Mouse (Mus musculus): ENCODE measurements around the gene Prdx2. TPM values are rescaled to one million over a fixed set of nuclear protein-coding genes. Genes with fewer than 3 reads are reported as not detected.

Prdx2 gene
- polyA plus RNA-seq, 1 experiment from 2014 or later = 1,276 TPM

DNA sequence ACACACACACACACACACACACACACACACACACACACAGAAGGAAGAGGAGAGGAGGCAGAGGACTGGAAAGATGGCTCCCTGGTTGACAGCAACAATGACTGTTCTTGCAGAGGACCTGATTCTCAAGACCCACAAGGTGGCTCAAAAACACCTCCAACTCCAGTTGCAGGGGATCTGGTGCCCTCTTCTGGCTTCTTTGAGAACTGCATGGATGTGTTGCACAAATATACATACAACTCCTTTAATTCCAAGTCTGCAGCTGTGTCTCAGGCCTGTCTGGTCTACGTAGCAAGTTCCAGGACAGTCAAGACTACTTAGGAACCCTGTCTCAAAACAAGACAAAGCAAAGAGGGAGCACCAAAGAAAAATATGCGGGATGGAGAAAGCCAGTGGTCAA lies 12.6 kb upstream of the Prdx2 start:
- WGBS = 40% methylated on average over 2 of the region's 2 CpGs
- H3K4me3 ChIP-seq = no peak overlapping the region
- no peaks in the 10 kb centered on the region; the same call in 1 of the 2 replicates for H3K36me3 ChIP-seq (replicated peaks)
- no peak; the same call in 1 of the 2 replicates for ATAC-seq (replicated peaks)
- H3K27me3 ChIP-seq (replicated peaks) = peaks cover 5% of the 10 kb centered on the region; the same call in 1 of the 2 replicates
- no peak overlapping the region for H3K4me2 ChIP-seq
- H3K4me1 ChIP-seq = no peaks in the 10 kb centered on the region
- H3K9me3 ChIP-seq = no peaks in the 10 kb centered on the region
- no peak overlapping the region for H3K9ac ChIP-seq
- H3K27ac ChIP-seq = no peak overlapping the region

DNA sequence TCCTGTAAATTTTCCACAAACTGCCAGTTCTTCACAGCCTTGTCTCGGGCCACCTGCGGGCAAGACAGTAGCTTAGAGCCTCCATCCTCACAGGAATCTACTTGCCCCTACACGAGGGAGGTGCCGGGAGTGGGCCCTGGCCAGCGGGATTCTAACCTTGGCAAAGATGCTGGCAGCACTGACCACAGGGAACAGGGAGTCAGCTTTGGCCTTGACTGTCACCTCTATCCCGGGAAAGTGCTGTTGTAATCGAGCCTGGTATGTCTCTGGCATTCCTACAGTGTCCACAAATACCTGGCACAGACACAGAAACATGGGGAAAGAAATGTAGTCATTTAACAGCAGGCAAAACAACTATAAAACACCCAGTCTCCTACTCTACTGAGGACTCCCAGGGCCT lies 9.6 kb upstream of the Prdx2 start:
- no peak overlapping the region for H3K27ac ChIP-seq
- WGBS = 93% methylated on average over 7 of the region's 7 CpGs
- H3K4me2 ChIP-seq = no peak overlapping the region
- no peak overlapping the region for H3K9ac ChIP-seq
- peaks cover under 1% of the 10 kb centered on the region for H3K4me1 ChIP-seq
- no peak for ATAC-seq (replicated peaks)
- no peaks in the 10 kb centered on the region for H3K27me3 ChIP-seq (replicated peaks)
- H3K9me3 ChIP-seq = no peaks in the 10 kb centered on the region
- H3K4me3 ChIP-seq = no peak overlapping the region
- H3K36me3 ChIP-seq (replicated peaks) = no peaks in the 10 kb centered on the region; the same call in 1 of the 2 replicates

DNA sequence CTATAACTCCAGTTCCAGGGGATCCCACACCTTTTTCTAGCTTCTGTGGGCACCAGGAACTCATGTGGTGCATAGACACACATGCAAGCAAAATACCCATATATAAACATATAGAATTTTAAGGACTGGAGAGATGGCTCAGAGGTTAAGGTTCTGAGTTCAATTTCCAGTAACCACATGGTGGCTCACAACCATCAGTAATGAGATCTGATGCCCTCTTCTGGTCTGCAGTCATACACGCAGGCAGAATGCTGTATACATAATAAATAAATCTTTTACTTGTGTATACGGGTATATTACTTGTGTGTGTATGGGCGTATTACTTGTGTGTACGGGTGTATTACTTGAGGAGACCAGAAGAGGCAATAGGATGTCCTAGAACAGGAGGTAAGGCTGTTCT lies 5.4 kb upstream of the Prdx2 start:
- no peak for ATAC-seq (replicated peaks)
- H3K27ac ChIP-seq = no peak overlapping the region
- H3K4me2 ChIP-seq = no peak overlapping the region
- no peak overlapping the region for H3K9ac ChIP-seq
- H3K27me3 ChIP-seq (replicated peaks) = no peaks in the 10 kb centered on the region
- H3K9me3 ChIP-seq = no peaks in the 10 kb centered on the region
- no peaks in the 10 kb centered on the region for H3K36me3 ChIP-seq (replicated peaks)
- peaks cover 32% of the 10 kb centered on the region for H3K4me1 ChIP-seq
- H3K4me3 ChIP-seq = no peak overlapping the region
- 93% methylated on average over 4 of the region's 4 CpGs for WGBS

DNA sequence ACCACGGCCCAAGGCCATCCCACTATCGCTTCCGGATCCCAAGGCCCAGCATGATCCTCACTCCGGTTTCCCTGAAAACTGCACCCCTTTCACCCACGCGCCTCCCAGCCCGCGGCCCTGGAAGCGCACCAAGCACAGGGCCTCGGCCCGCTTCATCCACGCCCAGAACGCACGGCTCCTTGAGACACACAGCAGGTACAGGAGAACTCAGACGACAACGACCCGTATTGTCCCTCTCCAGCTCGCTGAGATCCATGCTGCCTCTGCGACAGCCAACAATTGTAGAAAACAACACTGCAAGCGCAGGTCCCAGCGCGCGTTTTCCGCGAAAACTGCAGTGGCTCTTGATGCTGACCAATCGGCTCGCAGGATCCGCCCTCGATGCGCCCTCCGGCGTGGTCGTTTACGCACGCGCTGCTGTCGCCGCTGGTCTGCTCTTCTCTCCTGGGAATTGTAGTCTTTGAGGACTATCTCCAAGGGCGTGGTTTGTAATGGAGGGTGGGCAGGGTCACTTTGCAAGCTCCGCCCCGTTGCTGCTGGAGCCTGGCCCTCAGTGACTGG lies 3.6 kb upstream of the Prdx2 start:
- peak overlapping the region; percentile 77 for H3K27ac ChIP-seq
- H3K9me3 ChIP-seq = no peaks in the 10 kb centered on the region
- ATAC-seq (replicated peaks) = peak; percentile 76
- H3K4me3 ChIP-seq = peak overlapping the region; percentile 67
- H3K27me3 ChIP-seq (replicated peaks) = no peaks in the 10 kb centered on the region
- H3K4me2 ChIP-seq = peak overlapping the region; percentile 88
- H3K9ac ChIP-seq = peak overlapping the region; percentile 55
- H3K36me3 ChIP-seq (replicated peaks) = no peaks in the 10 kb centered on the region; the same call in 1 of the 2 replicates
- under 1% methylated on average over 41 of the region's 41 CpGs for WGBS
- H3K4me1 ChIP-seq = peaks cover 38% of the 10 kb centered on the region

DNA sequence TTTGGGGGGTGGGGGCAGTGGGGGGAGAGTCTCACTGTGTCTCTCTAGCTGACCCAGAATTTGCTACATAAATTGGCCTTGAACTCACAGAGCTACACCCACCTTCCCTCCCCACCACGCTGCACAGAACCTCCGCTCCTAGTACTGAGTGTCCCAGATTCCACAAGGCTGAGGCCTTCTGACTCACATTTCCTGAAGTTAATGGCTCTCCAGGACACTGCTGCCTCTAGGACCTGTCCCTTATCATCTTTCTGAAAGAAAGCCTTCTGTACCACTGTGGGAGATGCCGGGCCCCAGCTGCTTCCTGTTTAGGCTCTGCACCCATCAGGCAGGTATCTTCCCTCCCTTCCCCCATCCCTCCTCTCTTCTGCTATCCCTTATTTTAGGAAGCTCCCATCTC lies 2.8 kb upstream of the Prdx2 start:
- Histone ChIP-seq H3K4me1 (peaks cover 46% of the 10 kb centered on the region), H3K4me3 (no peak overlapping the region), H3K9ac (no peak overlapping the region), H3K27me3 (replicated peaks) (no peaks in the 10 kb centered on the region), H3K36me3 (replicated peaks) (peaks cover 2% of the 10 kb centered on the region), H3K27ac (0 out of 2 replicates have a peak overlapping the region, but pooled peaks have one; percentile 77), H3K4me2 (peak overlapping the region; percentile 88), H3K9me3 (no peaks in the 10 kb centered on the region)
- 59% methylated on average over 3 of the region's 3 CpGs for WGBS
- no peak; the same call in 1 of the 2 replicates for ATAC-seq (replicated peaks)

DNA sequence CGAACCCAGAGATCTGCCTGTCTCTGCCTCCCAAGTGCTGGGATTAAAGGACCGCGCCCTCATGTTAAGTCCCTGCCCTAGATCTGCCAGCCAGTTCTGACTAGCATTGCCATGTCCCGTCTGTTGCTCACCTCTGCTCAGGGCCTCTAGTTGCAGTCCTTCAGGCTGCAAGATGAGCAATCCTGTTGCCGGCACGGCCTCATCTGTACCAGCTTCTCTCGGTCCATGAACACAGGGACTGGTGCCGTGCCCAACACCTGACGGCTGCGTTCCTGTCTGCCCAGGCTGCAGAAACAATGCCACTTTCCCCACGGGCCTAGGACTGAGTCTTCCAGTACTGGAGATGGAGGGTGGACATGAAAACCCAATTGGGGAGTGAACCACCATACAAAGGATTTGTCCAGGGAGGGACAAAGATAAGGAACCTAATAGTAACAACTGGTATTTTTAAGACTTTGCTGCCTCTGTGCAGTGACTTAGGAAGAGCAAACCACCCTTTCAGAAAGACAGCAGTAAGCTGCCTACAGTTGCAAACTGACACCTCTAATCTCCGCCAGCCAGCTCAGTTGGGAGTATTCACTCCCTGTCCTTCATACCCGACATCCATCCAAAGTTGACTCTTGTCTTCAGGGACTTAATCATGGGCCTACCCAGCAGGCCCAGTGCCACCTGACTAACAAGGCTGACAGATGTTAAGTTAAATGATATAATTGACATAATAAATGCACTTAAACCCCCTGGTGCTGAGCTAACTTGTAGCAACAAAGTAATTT lies 1.7 kb upstream of the Prdx2 start:
- H3K9me3 ChIP-seq = no peaks in the 10 kb centered on the region
- H3K27me3 ChIP-seq (replicated peaks) = no peaks in the 10 kb centered on the region
- no peak overlapping the region for H3K27ac ChIP-seq
- no peak overlapping the region for H3K9ac ChIP-seq
- H3K36me3 ChIP-seq (replicated peaks) = peaks cover 12% of the 10 kb centered on the region
- H3K4me1 ChIP-seq = peaks cover 51% of the 10 kb centered on the region
- H3K4me3 ChIP-seq = no peak overlapping the region
- WGBS = 86% methylated on average over 13 of the region's 13 CpGs
- ATAC-seq (replicated peaks) = no peak
- H3K4me2 ChIP-seq = no peak overlapping the region

DNA sequence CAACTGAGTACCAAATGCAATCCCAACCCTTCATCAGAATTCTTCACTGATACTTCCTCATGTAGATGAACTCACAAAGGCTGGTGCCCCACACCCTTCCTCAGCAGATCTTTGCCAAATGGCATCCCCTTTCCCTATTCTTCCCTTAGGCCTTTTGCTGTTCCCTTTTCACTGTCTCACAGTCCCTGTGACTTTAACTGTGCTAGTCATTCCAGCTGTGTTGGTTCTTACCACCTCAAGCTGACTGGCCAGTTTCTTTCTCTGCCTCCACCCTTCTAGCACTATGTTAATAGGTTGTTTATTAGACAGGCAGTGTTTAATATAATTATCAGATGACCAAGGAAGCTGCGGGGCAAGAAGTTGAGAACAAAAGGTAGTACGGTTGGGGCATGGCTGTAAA lies 737 bp upstream of the Prdx2 start:
- Histone ChIP-seq H3K27me3 (replicated peaks) (no peaks in the 10 kb centered on the region), H3K9me3 (no peaks in the 10 kb centered on the region), H3K4me2 (peak overlapping the region; percentile 94), H3K9ac (peak overlapping the region; percentile 84; the same call in 1 of the 2 replicates), H3K36me3 (replicated peaks) (peaks cover 19% of the 10 kb centered on the region), H3K4me3 (peak overlapping the region; percentile 71), H3K4me1 (peaks cover 51% of the 10 kb centered on the region), H3K27ac (peak overlapping the region; percentile 78; the same call in 1 of the 2 replicates)
- 20% methylated on average over 2 of the region's 2 CpGs for WGBS
- no peak for ATAC-seq (replicated peaks)

DNA sequence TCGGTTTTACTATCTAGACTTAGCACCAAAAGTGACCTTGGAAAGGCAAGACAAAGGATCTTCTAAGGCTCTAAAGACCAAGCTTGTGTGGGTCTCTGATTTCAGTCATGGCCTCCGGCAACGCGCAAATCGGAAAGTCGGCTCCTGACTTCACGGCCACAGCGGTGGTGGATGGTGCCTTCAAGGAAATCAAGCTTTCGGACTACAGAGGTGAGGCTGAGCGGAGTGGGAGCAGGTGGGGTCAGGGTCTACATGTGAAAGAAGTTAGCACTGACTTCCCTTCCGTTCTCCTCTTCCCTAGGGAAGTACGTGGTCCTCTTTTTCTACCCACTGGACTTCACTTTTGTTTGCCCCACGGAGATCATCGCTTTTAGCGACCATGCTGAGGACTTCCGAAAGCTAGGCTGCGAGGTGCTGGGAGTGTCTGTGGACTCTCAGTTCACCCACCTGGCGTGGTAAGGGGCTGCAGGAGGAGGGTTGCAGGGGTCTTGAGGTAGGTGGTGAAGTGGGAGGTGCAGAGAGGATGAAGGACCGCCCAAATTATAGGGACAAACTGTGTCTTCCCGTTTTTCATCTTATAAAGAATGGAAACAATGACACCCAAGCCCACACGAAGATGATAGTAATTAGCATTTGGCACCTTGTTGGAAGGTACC lies 876 bp downstream of the Prdx2 start:
- Histone ChIP-seq H3K9me3 (no peaks in the 10 kb centered on the region), H3K4me1 (peaks cover 52% of the 10 kb centered on the region)

DNA sequence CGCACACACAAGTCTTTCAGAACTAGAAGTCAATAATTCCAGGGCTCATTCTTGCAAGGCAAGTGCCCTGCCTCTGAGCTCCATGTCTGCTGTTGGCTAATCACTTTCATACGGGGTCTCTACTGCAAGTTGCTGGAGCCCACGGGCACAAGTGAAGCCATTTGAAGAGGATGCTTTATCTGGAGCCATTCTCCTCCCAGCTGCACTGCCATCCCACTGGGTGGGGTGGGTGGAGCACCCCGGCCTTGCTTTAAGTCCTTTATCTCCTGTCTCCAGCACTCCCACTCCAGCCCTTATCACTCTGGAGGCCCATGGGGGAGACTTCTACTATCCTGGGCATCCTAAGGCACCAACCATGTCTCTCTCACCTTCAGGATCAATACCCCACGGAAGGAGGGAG lies 1.5 kb downstream of the Prdx2 start:
- peaks cover 54% of the 10 kb centered on the region for H3K4me1 ChIP-seq
- ATAC-seq (replicated peaks) = no peak
- H3K27ac ChIP-seq = peak overlapping the region; percentile 78
- peak overlapping the region; percentile 71 for H3K4me3 ChIP-seq
- H3K36me3 ChIP-seq (replicated peaks) = peaks cover 22% of the 10 kb centered on the region
- WGBS = 53% methylated on average over 5 of the region's 5 CpGs
- H3K9me3 ChIP-seq = no peaks in the 10 kb centered on the region
- H3K9ac ChIP-seq = peak overlapping the region; percentile 84
- no peaks in the 10 kb centered on the region for H3K27me3 ChIP-seq (replicated peaks)
- H3K4me2 ChIP-seq = peak overlapping the region; percentile 94

More for the DNA sequence above, 876 bp downstream of the Prdx2 start:
- peak overlapping the region; percentile 94 for H3K4me2 ChIP-seq
- H3K27ac ChIP-seq = peak overlapping the region; percentile 78
- 6% methylated on average over 21 of the region's 21 CpGs for WGBS
- H3K27me3 ChIP-seq (replicated peaks) = no peaks in the 10 kb centered on the region
- H3K9ac ChIP-seq = peak overlapping the region; percentile 84
- ATAC-seq (replicated peaks) = no peak
- peak overlapping the region; percentile 71 for H3K4me3 ChIP-seq
- peaks cover 22% of the 10 kb centered on the region for H3K36me3 ChIP-seq (replicated peaks)

DNA sequence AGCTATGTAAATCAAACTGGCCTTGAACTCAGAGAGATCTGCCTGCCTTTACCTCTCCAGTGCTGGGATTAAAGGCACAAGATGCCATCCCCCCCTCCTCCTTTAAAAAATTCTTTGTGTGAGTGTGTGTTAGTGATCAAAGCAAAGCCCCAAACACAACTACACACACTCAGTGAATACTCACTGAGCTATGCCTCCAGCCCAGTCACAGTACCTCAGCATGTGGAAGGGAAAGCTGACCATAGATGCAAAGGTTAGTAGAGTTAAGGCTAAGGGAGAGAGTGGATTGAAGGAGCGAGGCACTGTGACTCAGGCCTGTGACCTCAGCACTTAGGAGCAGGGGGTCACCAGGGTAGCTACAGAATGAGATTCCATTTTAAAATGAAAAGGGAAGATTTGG lies 3.7 kb downstream of the Prdx2 start:
- H3K4me3 ChIP-seq = no peak overlapping the region
- 85% methylated on average over 1 of the region's 1 CpGs for WGBS
- H3K27ac ChIP-seq = no peak overlapping the region
- no peak for ATAC-seq (replicated peaks)
- H3K4me1 ChIP-seq = peaks cover 61% of the 10 kb centered on the region
- no peaks in the 10 kb centered on the region for H3K9me3 ChIP-seq
- H3K36me3 ChIP-seq (replicated peaks) = peaks cover 22% of the 10 kb centered on the region
- H3K4me2 ChIP-seq = no peak overlapping the region
- H3K9ac ChIP-seq = no peak overlapping the region
- H3K27me3 ChIP-seq (replicated peaks) = peaks cover 12% of the 10 kb centered on the region

DNA sequence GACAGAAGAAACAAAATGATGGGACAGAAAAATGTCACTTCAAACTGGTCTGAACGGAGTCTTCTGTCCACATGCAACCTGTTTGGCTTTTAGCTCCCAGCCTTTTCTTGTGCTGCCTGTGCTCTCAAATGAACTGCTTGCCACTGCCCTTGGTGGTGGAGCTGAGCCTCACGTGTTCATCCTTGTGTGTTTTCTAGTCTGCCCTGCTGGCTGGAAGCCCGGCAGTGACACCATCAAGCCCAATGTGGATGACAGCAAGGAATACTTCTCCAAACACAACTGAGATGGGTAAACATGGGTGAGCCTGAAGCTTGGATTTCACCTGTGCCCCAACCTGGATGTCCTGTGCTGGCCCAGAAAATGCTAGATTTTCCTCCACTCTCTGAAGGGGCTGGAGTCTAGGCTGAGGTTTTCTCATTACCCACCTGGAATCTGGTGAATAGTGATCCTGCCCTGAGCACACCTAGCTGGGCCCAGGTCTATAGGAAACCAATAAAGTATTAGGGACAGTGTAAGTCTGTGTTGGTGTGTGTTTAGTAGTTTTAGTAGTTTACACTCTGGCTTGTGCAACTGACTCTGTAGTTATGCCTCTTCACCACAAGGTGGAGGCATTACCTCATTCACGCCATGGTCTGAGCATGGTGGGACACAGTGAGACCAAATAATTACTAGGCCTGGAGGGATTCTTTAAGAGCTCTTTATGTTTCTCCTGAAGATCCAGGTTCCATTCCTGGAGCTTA lies 4.6 kb downstream of the Prdx2 start:
- Histone ChIP-seq H3K4me1 (peaks cover 61% of the 10 kb centered on the region), H3K36me3 (replicated peaks) (peaks cover 22% of the 10 kb centered on the region), H3K4me3 (no peak overlapping the region), H3K4me2 (no peak overlapping the region), H3K9me3 (no peaks in the 10 kb centered on the region), H3K9ac (no peak overlapping the region), H3K27ac (no peak overlapping the region), H3K27me3 (replicated peaks) (peaks cover 13% of the 10 kb centered on the region)
- 62% methylated on average over 4 of the region's 4 CpGs for WGBS
- ATAC-seq (replicated peaks) = no peak

All from midbrain, embryonic 15.5 days (tissue).